Mouse (Mus musculus): ENCODE results near the gene Gm7233.
"Not testable (repeated sequence)": the region's sequence is repeated elsewhere in the genome, so short reads cannot be mapped to it uniquely, and the experiment has no call there.

Gm7233 gene

DNA sequence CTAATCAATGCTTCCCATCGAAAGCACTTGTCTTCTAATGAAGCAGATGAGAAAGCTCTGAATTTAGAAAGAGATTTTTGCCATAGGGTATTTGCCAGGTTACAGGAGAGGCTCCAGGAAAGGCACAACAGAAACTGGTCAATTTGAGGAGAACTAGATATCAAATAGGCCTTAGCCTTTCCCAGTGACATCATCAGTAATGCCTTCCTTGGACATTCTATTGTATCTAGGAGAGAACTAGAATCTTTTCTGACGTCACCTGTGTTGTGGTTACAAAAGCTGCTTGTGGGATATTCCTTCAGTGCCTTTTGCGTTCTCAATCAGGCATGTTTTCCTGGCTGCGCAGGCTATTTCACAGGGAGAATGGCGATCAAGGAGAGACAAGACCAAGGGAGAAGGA, at the start of gene Gm7233:
TSS of gene Gm7233 (plus strand) at position 301 of the 400 bp plus-strand sequence.
- DNase-seq (ENCODE audit: low spot score in 2 of 2), result not testable (repeated sequence)

DNA sequence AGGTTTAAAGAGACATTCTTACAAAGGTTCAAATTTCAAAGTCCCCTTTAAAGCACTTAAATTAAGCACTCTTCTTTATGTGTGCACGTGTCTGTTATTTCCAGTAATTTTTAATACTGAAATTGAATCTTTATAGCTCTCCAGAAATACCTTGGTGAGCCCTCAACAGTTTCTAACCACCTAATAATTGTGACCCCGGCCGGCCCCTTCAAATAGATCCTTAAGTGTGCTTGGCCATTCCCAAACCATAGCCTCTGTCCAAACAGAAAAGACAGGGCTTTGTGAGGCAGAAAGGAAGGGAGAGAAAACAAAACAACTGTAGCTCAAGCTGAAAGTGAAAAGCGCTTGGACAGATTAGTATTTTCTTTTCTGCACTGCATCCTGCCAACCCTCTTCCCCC, 12.5 kb upstream of the Gm7233 start:
- DNase-seq (ENCODE audit: low spot score in 2 of 2), result not testable (repeated sequence)

DNA sequence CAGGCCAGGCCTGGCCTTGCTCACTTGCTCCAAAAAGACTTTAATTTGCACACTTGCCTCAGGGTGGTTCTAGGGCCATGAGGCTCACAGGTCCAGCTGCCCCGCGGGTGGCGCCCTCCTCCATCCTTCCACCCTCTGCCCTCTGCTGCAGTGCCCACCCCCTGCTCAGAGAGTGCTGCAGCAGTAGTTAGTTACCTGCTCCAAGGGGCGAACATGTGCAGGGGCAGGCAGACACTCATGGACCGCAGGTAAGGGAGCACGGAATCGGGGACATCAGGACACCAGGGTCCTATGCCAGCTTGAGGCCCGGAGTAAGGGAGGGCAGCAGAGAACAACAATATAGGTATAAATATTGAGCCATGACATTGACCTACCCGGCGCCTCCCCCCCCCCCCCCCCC, 11.7 kb upstream of the Gm7233 start:
- not testable (repeated sequence) for DNase-seq (ENCODE audit: low spot score in 2 of 2)

DNA sequence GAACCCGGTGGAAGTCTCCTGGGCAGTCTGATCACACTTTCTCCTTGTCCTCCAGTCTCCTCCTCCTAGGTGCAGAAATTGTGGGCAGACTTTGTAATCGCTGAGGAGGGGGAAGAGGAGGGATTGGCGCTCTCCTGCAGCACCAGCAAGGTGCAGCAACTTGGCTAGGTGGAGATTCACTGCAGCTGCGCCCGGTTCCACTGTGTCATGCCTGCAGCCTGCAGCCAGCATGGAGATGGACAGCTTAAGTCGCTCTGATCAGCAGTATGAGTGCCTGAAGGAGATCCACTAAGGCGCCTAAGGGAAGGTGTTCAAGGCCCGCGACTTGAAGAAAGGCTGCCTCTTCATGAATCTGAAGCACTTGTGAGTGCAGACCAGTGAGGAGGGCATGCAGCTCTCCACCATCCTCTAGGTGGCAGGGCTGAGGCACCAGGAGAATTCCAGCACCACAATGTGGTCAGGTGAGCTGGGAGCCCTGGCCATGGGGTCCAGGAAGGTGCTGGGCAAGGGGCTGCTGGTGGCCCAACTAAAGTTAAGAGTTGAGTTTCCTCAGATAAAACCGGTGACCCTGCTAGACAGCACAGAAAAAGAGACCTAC, 11.0 kb upstream of the Gm7233 start:
- DNase-seq (ENCODE audit: low spot score in 2 of 2), result not testable (repeated sequence)

DNA sequence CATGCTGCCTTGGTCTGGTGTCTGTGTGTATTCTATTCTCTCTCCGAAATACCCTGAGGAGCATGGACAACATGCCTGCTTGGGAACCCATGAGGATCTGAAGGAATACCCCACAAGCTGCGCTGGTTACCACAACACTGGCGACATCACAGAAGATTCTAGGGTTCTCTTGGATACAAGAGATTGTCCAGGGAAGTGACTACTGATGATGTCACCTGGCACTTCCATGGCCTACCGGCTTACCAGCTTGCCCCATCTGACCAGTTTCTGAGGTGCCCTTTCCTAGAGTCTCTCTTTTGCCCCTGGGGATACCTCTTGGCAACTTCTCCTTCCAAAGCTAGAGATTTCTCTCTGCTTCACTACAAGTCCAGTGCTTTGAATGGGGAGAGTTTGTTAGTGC, 55.5 kb downstream of the Gm7233 start, which contains the start of gene Gm8122:
TSS of gene Gm8122 (minus strand) at position 101 of the 400 bp plus-strand sequence.
- DNase-seq (ENCODE audit: low spot score in 2 of 2), result not testable (repeated sequence)

Measured in right cerebral cortex, adult 2 months (tissue).